Mouse (Mus musculus): ENCODE data around the gene Hlcs. TPM values are rescaled to one million over a fixed set of nuclear protein-coding genes. Genes with fewer than 3 reads are reported as not detected.

Gene Hlcs
- polyA plus RNA-seq, 1 experiment from 2014 or later = 9.1 TPM

GRCm38 (mm10) chr16:94323681-94324080, 10.3 kb upstream of the Hlcs start:
- WGBS = 55% methylated on average over 5 of the region's 5 CpGs
- H3K9me3 ChIP-seq = no peaks in the 10 kb centered on the region
- H3K4me2 ChIP-seq = no peak overlapping the region
- no peaks in the 10 kb centered on the region for H3K27me3 ChIP-seq (replicated peaks)
- H3K36me3 ChIP-seq = no peaks in the 10 kb centered on the region
- no peak overlapping the region for H3K27ac ChIP-seq
- H3K9ac ChIP-seq = no peak overlapping the region
- no peak for ATAC-seq (ENCODE audit: insufficient read depth, low FRiP score, low read depth)
- H3K4me3 ChIP-seq (replicated peaks) = no peak overlapping the region
- peaks cover 3% of the 10 kb centered on the region; the same call in 1 of the 2 replicates for H3K4me1 ChIP-seq

- no peak for ATAC-seq (ENCODE audit: insufficient read depth, low FRiP score, low read depth)
- no peaks in the 10 kb centered on the region for H3K4me1 ChIP-seq
- no peak overlapping the region for H3K9ac ChIP-seq
- H3K36me3 ChIP-seq = no peaks in the 10 kb centered on the region
- H3K9me3 ChIP-seq = no peaks in the 10 kb centered on the region
- no peak overlapping the region for H3K4me3 ChIP-seq (replicated peaks)
- H3K27me3 ChIP-seq (replicated peaks) = no peaks in the 10 kb centered on the region
- no peak overlapping the region for H3K4me2 ChIP-seq
- 85% methylated on average over 5 of the region's 5 CpGs for WGBS
- H3K27ac ChIP-seq = no peak overlapping the region
These were observed 6.9 kb upstream of the Hlcs start for GRCm38 (mm10) chr16:94320223-94320622.

GRCm38 (mm10) chr16:94317752-94318151, 4.4 kb upstream of the Hlcs start:
- no peak overlapping the region for H3K9ac ChIP-seq
- no peak overlapping the region for H3K4me2 ChIP-seq
- no peaks in the 10 kb centered on the region for H3K27me3 ChIP-seq (replicated peaks)
- no peaks in the 10 kb centered on the region for H3K9me3 ChIP-seq
- H3K4me1 ChIP-seq = peaks cover 6% of the 10 kb centered on the region; the same call in 1 of the 2 replicates
- ATAC-seq (ENCODE audit: insufficient read depth, low FRiP score, low read depth) = no peak
- no peak overlapping the region for H3K4me3 ChIP-seq (replicated peaks)
- H3K36me3 ChIP-seq = no peaks in the 10 kb centered on the region
- 66% methylated on average over 5 of the region's 5 CpGs for WGBS
- no peak overlapping the region for H3K27ac ChIP-seq

- Histone ChIP-seq H3K9ac (no peak overlapping the region), H3K4me1 (peaks cover 10% of the 10 kb centered on the region)
- WGBS = 35% methylated on average over 1 of the region's 1 CpGs
These were observed 1.8 kb upstream of the Hlcs start for GRCm38 (mm10) chr16:94315215-94315614.

GRCm38 (mm10) chr16:94314626-94315025, 1.3 kb upstream of the Hlcs start:
- ATAC-seq (ENCODE audit: insufficient read depth, low FRiP score, low read depth) = no peak
- no peak overlapping the region for H3K9ac ChIP-seq
- H3K4me1 ChIP-seq = peaks cover 10% of the 10 kb centered on the region
- H3K27ac ChIP-seq = no peak overlapping the region
- H3K4me2 ChIP-seq = no peak overlapping the region
- H3K4me3 ChIP-seq (replicated peaks) = no peak overlapping the region
- no peaks in the 10 kb centered on the region for H3K36me3 ChIP-seq
- no peaks in the 10 kb centered on the region for H3K27me3 ChIP-seq (replicated peaks)
- H3K9me3 ChIP-seq = no peaks in the 10 kb centered on the region
- 90% methylated on average over 5 of the region's 5 CpGs for WGBS

More at GRCm38 (mm10) chr16:94315215-94315614, 1.8 kb upstream of the Hlcs start:
- H3K4me2 ChIP-seq = no peak overlapping the region
- no peak for ATAC-seq (ENCODE audit: insufficient read depth, low FRiP score, low read depth)
- no peaks in the 10 kb centered on the region for H3K9me3 ChIP-seq
- no peak overlapping the region for H3K4me3 ChIP-seq (replicated peaks)
- no peak overlapping the region for H3K27ac ChIP-seq
- H3K27me3 ChIP-seq (replicated peaks) = no peaks in the 10 kb centered on the region
- H3K36me3 ChIP-seq = no peaks in the 10 kb centered on the region

- H3K36me3 ChIP-seq = no peaks in the 10 kb centered on the region
- H3K4me2 ChIP-seq = peak overlapping the region; percentile 90
- no peaks in the 10 kb centered on the region for H3K9me3 ChIP-seq
- peak; percentile 89 for ATAC-seq (ENCODE audit: insufficient read depth, low FRiP score, low read depth)
- peak overlapping the region; percentile 75 for H3K4me3 ChIP-seq (replicated peaks)
- WGBS = under 1% methylated on average over 20 of the region's 20 CpGs
- peaks cover 12% of the 10 kb centered on the region for H3K4me1 ChIP-seq
- H3K27ac ChIP-seq = peak overlapping the region; percentile 100
- no peaks in the 10 kb centered on the region for H3K27me3 ChIP-seq (replicated peaks)
- peak overlapping the region; percentile 53; the same call in 1 of the 2 replicates for H3K9ac ChIP-seq
These were observed 625 bp downstream of the Hlcs start for GRCm38 (mm10) chr16:94312663-94313228.

- Histone ChIP-seq H3K4me2 (peak overlapping the region; percentile 90), H3K9me3 (no peaks in the 10 kb centered on the region), H3K27me3 (replicated peaks) (no peaks in the 10 kb centered on the region), H3K4me1 (peaks cover 17% of the 10 kb centered on the region), H3K4me3 (replicated peaks) (no peak overlapping the region; the same call in 1 of the 2 replicates), H3K27ac (no peak overlapping the region), H3K36me3 (no peaks in the 10 kb centered on the region), H3K9ac (no peak overlapping the region)
- 67% methylated on average over 4 of the region's 4 CpGs for WGBS
- ATAC-seq (ENCODE audit: insufficient read depth, low FRiP score, low read depth) = no peak
These were observed 1.4 kb downstream of the Hlcs start for GRCm38 (mm10) chr16:94311931-94312330.

GRCm38 (mm10) chr16:94311416-94311815, 2.0 kb downstream of the Hlcs start:
- Histone ChIP-seq H3K4me1 (peaks cover 17% of the 10 kb centered on the region), H3K4me3 (replicated peaks) (no peak overlapping the region), H3K27ac (no peak overlapping the region), H3K27me3 (replicated peaks) (no peaks in the 10 kb centered on the region), H3K9ac (no peak overlapping the region), H3K9me3 (no peaks in the 10 kb centered on the region), H3K36me3 (no peaks in the 10 kb centered on the region), H3K4me2 (no peak overlapping the region)
- no peak for ATAC-seq (ENCODE audit: insufficient read depth, low FRiP score, low read depth)
- 48% methylated on average over 1 of the region's 1 CpGs for WGBS

GRCm38 (mm10) chr16:94309025-94309424, 4.3 kb downstream of the Hlcs start:
- Histone ChIP-seq H3K36me3 (no peaks in the 10 kb centered on the region), H3K9ac (no peak overlapping the region), H3K27me3 (replicated peaks) (no peaks in the 10 kb centered on the region), H3K9me3 (no peaks in the 10 kb centered on the region), H3K27ac (no peak overlapping the region), H3K4me1 (peaks cover 16% of the 10 kb centered on the region), H3K4me2 (no peak overlapping the region), H3K4me3 (replicated peaks) (no peak overlapping the region)
- 74% methylated on average over 4 of the region's 4 CpGs for WGBS
- ATAC-seq (ENCODE audit: insufficient read depth, low FRiP score, low read depth) = no peak

- Histone ChIP-seq H3K4me3 (replicated peaks) (no peak overlapping the region), H3K4me1 (peaks cover 15% of the 10 kb centered on the region; the same call in 1 of the 2 replicates), H3K9me3 (no peaks in the 10 kb centered on the region), H3K4me2 (no peak overlapping the region), H3K36me3 (no peaks in the 10 kb centered on the region), H3K27me3 (replicated peaks) (no peaks in the 10 kb centered on the region), H3K27ac (no peak overlapping the region), H3K9ac (no peak overlapping the region)
- ATAC-seq (ENCODE audit: insufficient read depth, low FRiP score, low read depth) = no peak
- WGBS = 32% methylated on average over 6 of the region's 6 CpGs
These were observed 5.4 kb downstream of the Hlcs start for GRCm38 (mm10) chr16:94307942-94308341.

- Histone ChIP-seq H3K4me3 (replicated peaks) (no peak overlapping the region), H3K27ac (no peak overlapping the region), H3K36me3 (no peaks in the 10 kb centered on the region), H3K9ac (no peak overlapping the region), H3K9me3 (no peaks in the 10 kb centered on the region), H3K27me3 (replicated peaks) (no peaks in the 10 kb centered on the region), H3K4me2 (no peak overlapping the region), H3K4me1 (peaks cover 18% of the 10 kb centered on the region; the same call in 1 of the 2 replicates)
- no peak for ATAC-seq (ENCODE audit: insufficient read depth, low FRiP score, low read depth)
- 64% methylated on average over 6 of the region's 6 CpGs for WGBS
These were observed 5.8 kb downstream of the Hlcs start for GRCm38 (mm10) chr16:94307526-94307925.

GRCm38 (mm10) chr16:94303203-94303535, 10.2 kb downstream of the Hlcs start:
- H3K36me3 ChIP-seq = no peaks in the 10 kb centered on the region
- 25% methylated on average over 6 of the region's 6 CpGs for WGBS
- no peaks in the 10 kb centered on the region for H3K27me3 ChIP-seq (replicated peaks)
- H3K4me3 ChIP-seq (replicated peaks) = peak overlapping the region; percentile 16; the same call in 1 of the 2 replicates
- H3K27ac ChIP-seq = 0 out of 2 replicates have a peak overlapping the region, but pooled peaks have one; percentile 22
- H3K9ac ChIP-seq = no peak overlapping the region
- no peak for ATAC-seq (ENCODE audit: insufficient read depth, low FRiP score, low read depth)
- H3K9me3 ChIP-seq = no peaks in the 10 kb centered on the region
- H3K4me1 ChIP-seq = peaks cover 20% of the 10 kb centered on the region; the same call in 1 of the 2 replicates
- peak overlapping the region; percentile 48 for H3K4me2 ChIP-seq

Data from stomach, embryonic 15.5 days (tissue).